Mouse (Mus musculus) spleen, adult 2 months (tissue): Measurements from ENCODE around the gene Dpm2. TPM values are rescaled to one million over a fixed set of nuclear protein-coding genes. Genes with fewer than 3 reads are reported as not detected.

Experiments used
- DNase-seq, 2 experiments: peaks; one replicate each; pipeline versions ENCODE4 v3.0.0 to v3.0.0-alpha.2; 2012 to 2021; ENCODE audit warnings: low spot score in 2 of 2, low read depth in 1 of 2
- H3K27ac ChIP-seq: fragments of 200-500 bp; 2 replicates; pipeline ENCODE4 v1.5.1; 2012; ENCODE audit warnings: low read length, inconsistent platforms; ENCODE audit not compliant: insufficient read depth
- H3K27me3 ChIP-seq: fragments of 200-500 bp; 2 replicates; pipeline ENCODE4 v1.6.1; 2012; ENCODE audit warnings: mild to moderate bottlenecking, moderate library complexity, low read length, inconsistent platforms; ENCODE audit not compliant: control insufficient read depth, insufficient read depth
- H3K36me3 ChIP-seq: fragments of 200-500 bp; 2 replicates; pipeline ENCODE4 v1.6.1; 2012; ENCODE audit warnings: mild to moderate bottlenecking, low read length, inconsistent platforms; ENCODE audit not compliant: control insufficient read depth, insufficient read depth
- H3K4me1 ChIP-seq: fragments of 200-500 bp; 2 replicates; pipeline ENCODE4 v1.6.1; 2011; ENCODE audit warnings: inconsistent platforms; ENCODE audit not compliant: control insufficient read depth, insufficient read depth, insufficient read length
- H3K4me3 ChIP-seq: fragments of 200-500 bp; 2 replicates; pipeline ENCODE4 v1.5.1; 2011; ENCODE audit warnings: mild to moderate bottlenecking, inconsistent platforms; ENCODE audit not compliant: insufficient read depth, insufficient read length; ENCODE audit errors: extremely low read depth
- CTCF ChIP-seq: fragments of 200-500 bp; IDR thresholded peaks from 2 replicates; pipeline ENCODE4 v1.5.1; 2011; ENCODE audit warnings: mild to moderate bottlenecking, inconsistent platforms; ENCODE audit not compliant: insufficient read depth, insufficient read length, insufficient replicate concordance; ENCODE audit errors: extremely low read depth
- POLR2A ChIP-seq: fragments of 200-500 bp; IDR thresholded peaks from 2 replicates; pipeline ENCODE4 v1.6.1; 2011; ENCODE audit warnings: low read depth, low read length, inconsistent platforms
- WGBS: fragments of 180-500 bp; shearing (Covaris S2); methylation state at CpG from one replicate; pipeline ENCODE4 v1.1.7; 2018; 5-methylcytosine and 5-hydroxymethylcytosine counted together
- polyA plus RNA-seq: library from polyadenylated mRNA; depleted of rRNA; stranded (reverse); fragments of >200 nt; gene quantifications from 2 replicates; pipeline ENCODE4 v1.2.3, GENCODE M21; 2012; rRNA removed

The Dpm2 gene
- 85.8 and 96.9 TPM in 2 replicates for polyA plus RNA-seq

- DNase-seq = peak; percentile 87 to 90
- peaks cover 5% of the 10 kb centered on the region; the same call in 1 of the 2 replicates for H3K4me1 ChIP-seq
- H3K27ac ChIP-seq = peak within 1 kb of the TSS; percentile 74
- under 1% methylated on average over 36 of the region's 36 CpGs for WGBS
- H3K36me3 ChIP-seq = peaks cover 28% of the 10 kb centered on the region
- H3K4me3 ChIP-seq = peak within 1 kb of the TSS; percentile 99
- no peaks in the 10 kb centered on the region for H3K27me3 ChIP-seq
- no peak for TF ChIP-seq CTCF
- peak; percentile 91 for TF ChIP-seq POLR2A
These were observed at the start of gene Dpm2 for GRCm38 (mm10) chr2:32570698-32571494. Gene Dpm2 (plus strand): TSS chr2:32570858.

GRCm38 (mm10) chr2:32524536-32525031, 46.1 kb upstream of the Dpm2 start:
- Histone ChIP-seq H3K36me3 (no peaks in the 10 kb centered on the region), H3K27me3 (no peaks in the 10 kb centered on the region), H3K4me3 (no peak overlapping the region), H3K27ac (no peak overlapping the region), H3K4me1 (no peaks in the 10 kb centered on the region)
- DNase-seq = no peak
- TF ChIP-seq CTCF = no peak
- TF ChIP-seq POLR2A = no peak
- WGBS = 90% methylated on average over 13 of the region's 13 CpGs

- no peak for DNase-seq
- Histone ChIP-seq H3K27me3 (no peaks in the 10 kb centered on the region), H3K36me3 (no peaks in the 10 kb centered on the region), H3K4me3 (no peak overlapping the region), H3K4me1 (no peaks in the 10 kb centered on the region), H3K27ac (no peak overlapping the region)
- no peak for TF ChIP-seq POLR2A
- TF ChIP-seq CTCF = no peak
- 94% methylated on average over 12 of the region's 12 CpGs for WGBS
These were observed 44.8 kb upstream of the Dpm2 start for GRCm38 (mm10) chr2:32525816-32526215.

- 80% methylated on average over 14 of the region's 14 CpGs for WGBS
- Histone ChIP-seq H3K4me3 (no peak overlapping the region), H3K27me3 (no peaks in the 10 kb centered on the region), H3K4me1 (no peaks in the 10 kb centered on the region), H3K36me3 (no peaks in the 10 kb centered on the region), H3K27ac (no peak overlapping the region)
- TF ChIP-seq CTCF (no peak), POLR2A (no peak)
- DNase-seq = no peak
These were observed 43.1 kb upstream of the Dpm2 start for GRCm38 (mm10) chr2:32527468-32527966.

- Histone ChIP-seq H3K36me3 (no peaks in the 10 kb centered on the region), H3K4me3 (no peak overlapping the region), H3K4me1 (no peaks in the 10 kb centered on the region), H3K27me3 (no peaks in the 10 kb centered on the region), H3K27ac (no peak overlapping the region)
- TF ChIP-seq POLR2A = no peak
- DNase-seq = no peak
- WGBS = 90% methylated on average over 1 of the region's 1 CpGs
These were observed 42.3 kb upstream of the Dpm2 start for GRCm38 (mm10) chr2:32528326-32528725.

- Histone ChIP-seq H3K4me1 (no peaks in the 10 kb centered on the region), H3K27me3 (no peaks in the 10 kb centered on the region), H3K36me3 (no peaks in the 10 kb centered on the region), H3K4me3 (no peak overlapping the region), H3K27ac (no peak overlapping the region)
- 26% methylated on average over 2 of the region's 2 CpGs for WGBS
- no peak for TF ChIP-seq CTCF
- DNase-seq = no peak
These were observed 40.2 kb upstream of the Dpm2 start for GRCm38 (mm10) chr2:32530479-32530878.

- 91% methylated on average over 2 of the region's 2 CpGs for WGBS
- DNase-seq = no peak
- H3K36me3 ChIP-seq = no peaks in the 10 kb centered on the region
These were observed 37.5 kb upstream of the Dpm2 start for GRCm38 (mm10) chr2:32533163-32533562.

More at GRCm38 (mm10) chr2:32533163-32533562, 37.5 kb upstream of the Dpm2 start:
- H3K27me3 ChIP-seq = no peaks in the 10 kb centered on the region
- TF ChIP-seq POLR2A (no peak), CTCF (no peak)
- H3K4me3 ChIP-seq = no peak overlapping the region
- H3K4me1 ChIP-seq = peaks cover 7% of the 10 kb centered on the region; the same call in 1 of the 2 replicates
- H3K27ac ChIP-seq = no peak overlapping the region
